Mouse (Mus musculus) forebrain, embryonic 14.5 days (tissue): Measurements from ENCODE around the gene Gm9837. TPM values are rescaled to one million over a fixed set of nuclear protein-coding genes. Genes with fewer than 3 reads are reported as not detected.

Experiments used
- ATAC-seq: fragments of 200-750 bp; cut with Nextera tagmentation; 2 replicates; pipeline ENCODE4 v1.8.0; 2017; ENCODE audit warnings: mild to moderate bottlenecking, moderate library complexity
- DNase-seq: peaks from one replicate; pipeline ENCODE4 v3.0.0-alpha.2; 2015; ENCODE audit warnings: low spot score
- H3K27ac ChIP-seq: fragments of 300-500 bp; sonication (generic); 2 replicates; pipeline ENCODE4 v1.5.1; 2014; ENCODE audit warnings: low read depth, mild to moderate bottlenecking, control low read depth, low read length, moderate library complexity
- H3K27me3 ChIP-seq: fragments of 300-500 bp; sonication (generic); replicated peaks from 2 replicates; pipeline ENCODE4 v1.6.1; 2014; ENCODE audit warnings: low read length, control low read depth, mixed read lengths; ENCODE audit not compliant: control insufficient read depth, insufficient read depth
- H3K36me3 ChIP-seq: fragments of 300-500 bp; sonication (generic); 2 replicates; pipeline ENCODE4 v1.6.1; 2014; ENCODE audit warnings: low read length, control low read depth; ENCODE audit not compliant: control insufficient read depth, insufficient read depth
- H3K4me1 ChIP-seq: fragments of 300-500 bp; sonication (generic); 2 replicates; pipeline ENCODE4 v1.6.1; 2014; ENCODE audit warnings: antibody characterized with exemption, low read length, control low read depth; ENCODE audit not compliant: control insufficient read depth, insufficient read depth
- H3K4me2 ChIP-seq: fragments of 300-500 bp; sonication (generic); 2 replicates; pipeline ENCODE4 v1.6.1; 2014; ENCODE audit warnings: mild to moderate bottlenecking, control low read depth, low read length
- H3K4me3 ChIP-seq: fragments of 300-500 bp; sonication (generic); 2 replicates; pipeline ENCODE4 v1.5.1; 2014; ENCODE audit warnings: low read depth, low read length, control low read depth
- H3K9ac ChIP-seq: fragments of 300-500 bp; sonication (generic); 2 replicates; pipeline ENCODE4 v1.6.1; 2014; ENCODE audit warnings: mild to moderate bottlenecking, low read length, control low read depth, moderate library complexity
- H3K9me3 ChIP-seq: fragments of 300-500 bp; sonication (generic); replicated peaks from 2 replicates; pipeline ENCODE4 v1.6.1; 2016; ENCODE audit warnings: low read length, control low read depth, mixed read lengths; ENCODE audit not compliant: control insufficient read depth
- WGBS: fragments of 180-500 bp; shearing (Covaris S2); extraction: QIAGEN DNeasy Blood & Tissue Kit; methylation state at CpG from one replicate; pipeline ENCODE4 v1.1.7; 2014; 5-methylcytosine and 5-hydroxymethylcytosine counted together
- polyA plus RNA-seq: library from polyadenylated mRNA; unstranded; fragments of >200 nt; fragmentation: Nextera tagmentation; extraction: Ambion mirVana; gene quantifications from 2 replicates; pipeline ENCODE4 v1.2.1, GENCODE M21; 2014

Gene Gm9837
- polyA plus RNA-seq, 1 experiment from 2014 or later = not detected

GRCm38 (mm10) chr11:53466231-53466971, 3.9 kb downstream of the Gm9837 start:
- DNase-seq = peak; percentile 82
- Histone ChIP-seq H3K4me3 (peak overlapping the region; percentile 28), H3K9ac (peak overlapping the region; percentile 48), H3K27me3 (peaks cover 51% of the 10 kb centered on the region), H3K4me2 (peak overlapping the region; percentile 51), H3K27ac (no peak overlapping the region), H3K36me3 (no peaks in the 10 kb centered on the region), H3K9me3 (no peaks in the 10 kb centered on the region), H3K4me1 (peaks cover 18% of the 10 kb centered on the region)
- 8% methylated on average over 40 of the region's 40 CpGs for WGBS
- ATAC-seq = peak; percentile 54; the same call in 1 of the 2 replicates

DNA sequence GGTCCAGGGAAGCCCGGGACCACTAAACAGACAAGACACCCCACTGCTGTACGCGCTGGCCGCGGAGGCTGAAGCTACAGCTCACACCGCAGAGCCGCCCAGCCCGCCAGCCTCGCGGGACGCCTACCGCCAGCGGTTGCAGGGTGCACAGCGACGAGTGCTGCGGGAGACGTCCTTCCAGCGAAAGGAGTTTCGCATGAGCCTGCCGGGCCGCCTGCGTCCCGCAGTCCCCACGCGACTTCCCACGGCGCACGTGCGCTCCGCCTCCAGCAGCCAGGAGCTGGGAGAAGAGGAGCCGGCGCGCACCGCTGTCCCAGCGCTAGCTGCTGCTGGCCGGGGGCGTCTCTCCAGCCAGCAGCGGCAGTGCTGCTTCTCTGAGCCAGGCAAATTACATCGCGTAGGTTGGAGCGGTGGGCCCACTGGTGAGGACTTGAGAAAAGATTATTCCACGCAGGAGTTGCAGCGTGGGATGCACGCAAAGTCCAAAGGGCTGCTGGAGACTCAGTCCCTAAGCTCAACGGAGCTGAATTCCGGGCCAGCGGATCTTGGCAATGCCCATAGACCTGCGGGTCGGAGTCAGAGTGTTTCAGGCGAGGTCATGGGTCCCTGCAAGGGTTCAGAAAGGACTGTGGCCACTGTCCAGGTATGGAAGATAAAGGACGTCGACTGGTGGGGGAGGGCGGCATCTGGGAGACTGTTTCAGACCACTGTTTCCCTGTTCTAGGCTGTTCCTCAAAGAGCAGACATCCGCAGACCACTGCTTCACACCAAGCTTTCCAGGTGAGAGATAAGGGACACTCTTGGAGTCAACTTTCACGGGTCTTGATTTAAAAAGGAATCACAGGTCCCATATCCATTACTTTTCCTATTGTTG, 6.5 kb downstream of the Gm9837 start:
- Histone ChIP-seq H3K9me3 (no peaks in the 10 kb centered on the region), H3K27ac (no peak overlapping the region), H3K4me1 (peaks cover 14% of the 10 kb centered on the region), H3K36me3 (no peaks in the 10 kb centered on the region), H3K9ac (peak overlapping the region; percentile 46), H3K27me3 (peaks cover 54% of the 10 kb centered on the region), H3K4me2 (peak overlapping the region; percentile 74), H3K4me3 (peak overlapping the region; percentile 35)
- DNase-seq = peak; percentile 51
- WGBS = 6% methylated on average over 54 of the region's 55 CpGs
- no peak for ATAC-seq

DNA sequence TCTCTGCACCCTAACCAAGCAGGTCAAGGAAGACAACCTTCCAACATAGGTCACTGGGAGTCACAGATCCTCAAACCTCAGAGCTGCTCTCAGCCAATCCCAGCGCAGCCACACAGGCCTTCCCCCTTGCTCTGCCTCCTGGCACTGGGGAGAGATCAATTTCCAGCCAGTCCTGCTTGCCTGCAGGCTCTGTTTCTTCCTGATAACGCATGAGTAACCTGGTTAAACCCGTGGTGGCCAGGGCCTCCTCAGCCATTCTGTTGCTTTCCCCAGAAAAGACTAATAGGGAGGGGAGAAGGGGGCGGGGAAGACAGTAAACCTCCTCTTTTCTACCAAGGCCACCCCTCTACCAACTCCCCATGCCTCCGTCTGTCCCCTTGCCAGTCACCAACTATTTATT, 8.6 kb downstream of the Gm9837 start:
- 18% methylated on average over 5 of the region's 5 CpGs for WGBS
- no peak overlapping the region for H3K27ac ChIP-seq
- DNase-seq = no peak
- peaks cover 67% of the 10 kb centered on the region for H3K27me3 ChIP-seq
- no peaks in the 10 kb centered on the region for H3K9me3 ChIP-seq
- H3K9ac ChIP-seq = no peak overlapping the region
- H3K4me1 ChIP-seq = peaks cover 12% of the 10 kb centered on the region
- H3K4me2 ChIP-seq = no peak overlapping the region
- no peaks in the 10 kb centered on the region for H3K36me3 ChIP-seq
- ATAC-seq = no peak
- no peak overlapping the region for H3K4me3 ChIP-seq

- H3K4me1 ChIP-seq = peaks cover 8% of the 10 kb centered on the region
- H3K27me3 ChIP-seq = peaks cover 60% of the 10 kb centered on the region
- no peak for DNase-seq
- no peak overlapping the region for H3K4me2 ChIP-seq
- H3K36me3 ChIP-seq = no peaks in the 10 kb centered on the region
- H3K9ac ChIP-seq = no peak overlapping the region
- ATAC-seq = no peak
- no peak overlapping the region for H3K27ac ChIP-seq
- 84% methylated on average over 3 of the region's 3 CpGs for WGBS
- H3K9me3 ChIP-seq = no peaks in the 10 kb centered on the region
- H3K4me3 ChIP-seq = no peak overlapping the region
Measured at GRCm38 (mm10) chr11:53460192-53460591, 10.1 kb downstream of the Gm9837 start.

GRCm38 (mm10) chr11:53458996-53459395, 11.3 kb downstream of the Gm9837 start:
- Histone ChIP-seq H3K27ac (no peak overlapping the region), H3K9me3 (no peaks in the 10 kb centered on the region), H3K9ac (no peak overlapping the region), H3K4me1 (peaks cover 8% of the 10 kb centered on the region), H3K36me3 (no peaks in the 10 kb centered on the region), H3K4me3 (no peak overlapping the region), H3K4me2 (no peak overlapping the region), H3K27me3 (peaks cover 48% of the 10 kb centered on the region)
- ATAC-seq = no peak
- DNase-seq = no peak
- 67% methylated on average over 3 of the region's 3 CpGs for WGBS

DNA sequence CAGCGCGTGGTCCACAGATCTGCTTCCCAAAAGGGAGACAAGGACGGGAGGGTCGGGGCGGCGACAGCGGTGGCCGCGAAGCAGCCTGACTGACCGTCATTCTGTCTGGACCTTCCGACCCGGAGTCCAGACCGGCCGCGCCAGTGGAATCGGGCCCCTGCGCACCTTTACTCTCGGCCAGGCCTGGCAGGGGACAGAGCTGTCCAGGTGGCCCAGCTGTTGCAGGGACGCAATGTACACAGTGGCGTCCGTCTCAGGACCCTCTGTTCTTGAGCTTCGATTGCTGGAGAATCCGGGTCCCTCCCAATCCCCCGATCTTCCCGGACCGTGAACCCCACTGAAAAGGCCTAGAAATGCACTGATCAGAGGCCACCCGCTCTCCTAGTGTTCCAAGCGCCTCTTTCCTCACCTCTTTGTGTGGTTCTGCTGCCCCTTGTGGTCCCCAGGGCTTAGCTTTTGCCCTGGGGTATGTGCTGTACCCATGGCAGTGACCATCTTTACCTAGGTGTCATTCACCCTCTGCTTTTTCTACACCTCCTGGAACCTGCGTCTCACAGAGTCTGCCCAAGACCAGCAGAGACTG, 12.8 kb downstream of the Gm9837 start:
- H3K4me2 ChIP-seq = peak overlapping the region; percentile 78
- H3K9ac ChIP-seq = peak overlapping the region; percentile 58
- H3K27ac ChIP-seq = no peak overlapping the region
- peaks cover 33% of the 10 kb centered on the region for H3K27me3 ChIP-seq
- peak overlapping the region; percentile 39 for H3K4me3 ChIP-seq
- H3K36me3 ChIP-seq = no peaks in the 10 kb centered on the region
- WGBS = 5% methylated on average over 29 of the region's 29 CpGs
- H3K9me3 ChIP-seq = no peaks in the 10 kb centered on the region
- ATAC-seq (no peak), DNase-seq (no peak)
- H3K4me1 ChIP-seq = no peaks in the 10 kb centered on the region

DNA sequence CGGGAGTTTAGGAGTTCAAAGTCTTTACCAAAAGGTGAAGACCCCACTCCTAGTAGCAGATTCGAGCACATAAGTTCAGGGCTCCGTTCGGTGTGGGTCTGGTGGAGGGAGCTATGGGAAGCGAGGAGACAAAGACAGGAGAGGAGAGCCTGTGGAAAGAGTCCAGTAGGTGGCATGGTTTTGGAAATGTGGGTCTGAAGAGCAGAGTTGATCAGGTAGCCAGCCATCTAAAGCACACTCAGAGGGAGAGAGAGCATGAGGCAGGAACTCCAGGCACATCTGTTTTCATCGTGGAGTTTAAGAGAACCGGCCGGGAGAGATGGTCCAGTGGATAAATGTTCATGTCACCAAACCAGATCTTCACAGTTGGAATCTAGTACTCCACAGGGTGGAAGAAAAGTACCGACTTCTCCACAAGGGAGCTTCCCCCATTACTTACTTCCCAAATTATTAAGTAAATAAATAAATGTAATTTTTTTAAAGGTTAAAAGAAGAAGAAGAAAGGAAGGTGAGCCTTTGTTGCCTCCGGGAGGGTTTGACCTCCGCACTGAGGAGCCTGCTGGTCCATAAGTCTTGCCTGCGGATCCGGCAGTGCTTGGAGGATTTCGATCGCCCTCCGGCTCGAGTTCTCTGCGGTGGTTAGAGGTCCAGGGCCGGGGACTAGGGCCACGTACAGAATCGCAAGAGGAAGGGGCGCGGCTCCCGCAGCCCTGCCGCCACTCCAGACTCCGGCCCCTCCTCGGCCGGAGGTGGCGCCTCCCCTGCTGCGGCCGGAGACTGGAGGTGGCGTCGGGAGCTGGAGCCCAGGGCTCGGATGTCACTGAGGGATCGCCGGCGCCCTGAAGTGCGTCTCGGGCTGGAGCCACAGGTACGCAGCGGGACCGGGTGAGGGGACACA, 13.6 kb downstream of the Gm9837 start, which contains the start of the genes Gm10447 and Shroom1:
TSS of gene Gm10447 (minus strand) at position 637 of the 898 bp plus-strand sequence.
TSS of gene Shroom1 (plus strand) at position 732 of the 898 bp plus-strand sequence.
- Histone ChIP-seq H3K4me2 (peak within 1 kb of the TSS; percentile 78), H3K27me3 (peaks cover 28% of the 10 kb centered on the region), H3K9me3 (no peaks in the 10 kb centered on the region), H3K4me3 (peak within 1 kb of the TSS; percentile 39), H3K36me3 (no peaks in the 10 kb centered on the region), H3K27ac (no peak within 1 kb of the TSS), H3K4me1 (no peaks in the 10 kb centered on the region), H3K9ac (peak within 1 kb of the TSS; percentile 58)
- peak; percentile 31 for DNase-seq
- 3% methylated on average over 41 of the region's 42 CpGs for WGBS
- peak; percentile 50; the same call in 1 of the 2 replicates for ATAC-seq

GRCm38 (mm10) chr11:53453031-53453430, 17.2 kb downstream of the Gm9837 start:
- ATAC-seq (no peak), DNase-seq (no peak)
- Histone ChIP-seq H3K9ac (no peak overlapping the region), H3K36me3 (no peaks in the 10 kb centered on the region), H3K27me3 (peaks cover 17% of the 10 kb centered on the region), H3K4me3 (no peak overlapping the region), H3K27ac (no peak overlapping the region), H3K9me3 (no peaks in the 10 kb centered on the region), H3K4me2 (no peak overlapping the region), H3K4me1 (no peaks in the 10 kb centered on the region)
- WGBS = 86% methylated on average over 5 of the region's 5 CpGs
